Mouse (Mus musculus) lung, adult 2 months (tissue): Measurements from ENCODE around the gene Strc.

Source experiments
- CTCF ChIP-seq: fragments of 200-500 bp; IDR thresholded peaks from 2 replicates; pipeline ENCODE4 v1.5.1; 2011; ENCODE audit warnings: mild to moderate bottlenecking, low read length, control low read depth; ENCODE audit not compliant: insufficient read depth
- POLR2A ChIP-seq: fragments of 200-500 bp; IDR thresholded peaks from 2 replicates; pipeline ENCODE4 v1.6.1; 2011; ENCODE audit warnings: low read depth, mild to moderate bottlenecking, control low read depth, low read length, borderline replicate concordance; ENCODE audit errors: extremely low read depth

DNA sequence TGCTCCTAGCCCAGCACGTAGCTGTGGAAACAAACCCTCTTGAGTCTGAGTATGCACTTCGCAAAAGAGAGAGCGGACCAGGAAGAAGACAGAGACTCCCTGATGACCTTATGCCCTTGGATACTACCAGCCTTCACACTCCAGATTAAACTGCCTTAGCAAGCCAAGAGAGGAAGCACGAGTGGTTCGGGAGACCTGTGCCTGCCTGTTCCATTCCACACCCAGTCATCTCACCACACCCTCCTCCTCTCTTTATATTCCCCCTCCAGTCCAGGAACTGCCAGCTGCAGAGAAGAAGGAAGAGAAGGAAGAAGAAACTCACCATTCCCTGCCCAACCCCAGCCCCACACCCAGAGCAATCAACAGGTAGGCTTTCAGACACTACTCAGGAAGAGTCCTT is 29.5 kb downstream of the Strc start, which contains the start of gene Ckmt1:
- TF ChIP-seq CTCF (no peak), POLR2A (no peak)
